Mouse (Mus musculus) myocyte (in vitro differentiated cells): Measurements from ENCODE around the gene Nop10.

Experiments
- CEBPB ChIP-seq: IDR thresholded peaks from 2 replicates; pipeline ENCODE4 v1.6.1; 2011; ENCODE audit warnings: mild to moderate bottlenecking, moderate library complexity; ENCODE audit not compliant: poor library complexity, insufficient read depth, severe bottlenecking
- E2F4 ChIP-seq: IDR thresholded peaks from one replicate; pipeline ENCODE4 v1.6.1; 2011; ENCODE audit warnings: mild to moderate bottlenecking, control low read depth, moderate library complexity; ENCODE audit not compliant: insufficient read depth
- MAX ChIP-seq: IDR thresholded peaks from one replicate; pipeline ENCODE4 v1.6.1; 2011; ENCODE audit warnings: low read depth, mild to moderate bottlenecking, control low read depth
- MYOD1 ChIP-seq, 3 experiments: IDR thresholded peaks; one replicate each; pipeline ENCODE4 v1.6.1; 2011; ENCODE audit warnings: control low read depth in 2 of 3, low read depth in 2 of 3, mild to moderate bottlenecking in 2 of 3, moderate library complexity in 1 of 3; ENCODE audit not compliant: insufficient read length in 2 of 3, control insufficient read depth in 1 of 3
- POLR2A ChIP-seq: IDR thresholded peaks from one replicate; pipeline ENCODE4 v1.6.1; 2011; ENCODE audit warnings: low read depth, mild to moderate bottlenecking, control low read depth, moderate library complexity; ENCODE audit not compliant: insufficient read length
- POLR2AphosphoS2 ChIP-seq: IDR thresholded peaks from one replicate; pipeline ENCODE4 v1.6.1; 2011; ENCODE audit warnings: low read depth, control low read depth; ENCODE audit not compliant: insufficient read length
- SRF ChIP-seq: IDR thresholded peaks from one replicate; pipeline ENCODE4 v1.6.1; 2011; ENCODE audit warnings: low read depth; ENCODE audit not compliant: control insufficient read depth, insufficient read length
- TCF12 ChIP-seq: IDR thresholded peaks from one replicate; pipeline ENCODE4 v1.6.1; 2011; ENCODE audit warnings: mild to moderate bottlenecking, control low read depth; ENCODE audit not compliant: poor library complexity, insufficient read depth, severe bottlenecking
- TCF3 ChIP-seq: IDR thresholded peaks from one replicate; pipeline ENCODE4 v1.6.1; 2011; ENCODE audit warnings: low read depth, control low read depth; ENCODE audit not compliant: insufficient read length
- USF1 ChIP-seq: IDR thresholded peaks from one replicate; pipeline ENCODE4 v1.6.1; 2011; ENCODE audit warnings: low read depth, mild to moderate bottlenecking, control low read depth, moderate library complexity

- TF ChIP-seq E2F4 (no peak), CEBPB (no peak), POLR2A (no peak), MYOD1 (IDR thresholded peaks at IDR 0.05; ENCODE audit: control insufficient read depth in 1 of 3, insufficient read length in 2 of 3, low read depth in 2 of 3) (no peak), TCF12 (no peak), USF1 (no peak), TCF3 (no peak), SRF (no peak), POLR2AphosphoS2 (no peak), MAX (no peak)
Measured at GRCm38 (mm10) chr2:112238006-112238405, 23.7 kb upstream of the Nop10 start.
